Mouse (Mus musculus) liver, embryonic 16.5 days (tissue): ENCODE measurements at regions not wholly inside any gene's neighbourhood (a gene's known extent, or its start where the extent isn't known, plus 50 kb on each side); places are given as distances from the start of the nearest gene placed in this dataset.
A peak's percentile ranks its signal among the peaks of the same experiment; 100 is the strongest.

Experiments used
- ATAC-seq: fragments of 200-750 bp; cut with Nextera tagmentation; 2 replicates; pipeline ENCODE4 v1.8.0; 2017; ENCODE audit warnings: low read depth, mild to moderate bottlenecking, moderate number of reproducible peaks, moderate library complexity
- H3K27ac ChIP-seq: fragments of 300-500 bp; sonication (generic); 2 replicates; pipeline ENCODE4 v1.5.1; 2014; ENCODE audit warnings: mild to moderate bottlenecking, low read length
- H3K27me3 ChIP-seq: fragments of 300-500 bp; sonication (generic); 2 replicates; pipeline ENCODE4 v1.6.1; 2014; ENCODE audit warnings: low read depth, low read length, mixed read lengths; ENCODE audit not compliant: control insufficient read depth, insufficient read depth
- H3K36me3 ChIP-seq: fragments of 300-500 bp; sonication (generic); 2 replicates; pipeline ENCODE4 v1.6.1; 2014; ENCODE audit warnings: mild to moderate bottlenecking; ENCODE audit not compliant: control insufficient read depth, insufficient read depth
- H3K4me1 ChIP-seq: fragments of 300-500 bp; sonication (generic); 2 replicates; pipeline ENCODE4 v1.6.1; 2014; ENCODE audit warnings: low read depth, low read length, mixed read lengths; ENCODE audit not compliant: control insufficient read depth
- H3K4me2 ChIP-seq: fragments of 300-500 bp; sonication (generic); 2 replicates; pipeline ENCODE4 v1.6.1; 2014; ENCODE audit warnings: low read depth, low read length, mixed read lengths
- H3K4me3 ChIP-seq: fragments of 300-500 bp; sonication (generic); 2 replicates; pipeline ENCODE4 v1.5.1; 2014; ENCODE audit warnings: low read depth, mild to moderate bottlenecking, low read length
- H3K9ac ChIP-seq: fragments of 300-500 bp; sonication (generic); 2 replicates; pipeline ENCODE4 v1.6.1; 2014; ENCODE audit warnings: low read depth, low read length
- H3K9me3 ChIP-seq: fragments of 300-500 bp; sonication (generic); replicated peaks from 2 replicates; pipeline ENCODE4 v1.6.1; 2016; ENCODE audit warnings: low read length; ENCODE audit not compliant: control insufficient read depth
- WGBS: fragments of 180-500 bp; shearing (Covaris S2); extraction: QIAGEN DNeasy Blood & Tissue Kit; methylation state at CpG from one replicate; pipeline ENCODE4 v1.1.7; 2014; ENCODE audit not compliant: insufficient replicate concordance; 5-methylcytosine and 5-hydroxymethylcytosine counted together

- Histone ChIP-seq H3K4me1 (peaks cover 8% of the 10 kb centered on the region; the same call in 1 of the 2 replicates), H3K36me3 (no peaks in the 10 kb centered on the region), H3K9me3 (no peaks in the 10 kb centered on the region), H3K4me3 (no peak overlapping the region), H3K9ac (no peak overlapping the region), H3K27ac (no peak overlapping the region), H3K4me2 (no peak overlapping the region), H3K27me3 (no peaks in the 10 kb centered on the region)
- 58% methylated on average over 5 of the region's 5 CpGs for WGBS
- ATAC-seq: no peak
These were observed 54.4 kb upstream of the Tcf12 start for GRCm38 (mm10) chr9:72166084-72166483.

GRCm38 (mm10) chr9:72166611-72167010 lies 54.9 kb upstream of the Tcf12 start:
- Histone ChIP-seq H3K4me2 (no peak overlapping the region), H3K9me3 (no peaks in the 10 kb centered on the region), H3K27ac (no peak overlapping the region), H3K4me3 (no peak overlapping the region), H3K27me3 (no peaks in the 10 kb centered on the region), H3K4me1 (peaks cover 8% of the 10 kb centered on the region; the same call in 1 of the 2 replicates), H3K36me3 (no peaks in the 10 kb centered on the region), H3K9ac (no peak overlapping the region)
- WGBS: 44% methylated on average over 5 of the region's 5 CpGs
- ATAC-seq: no peak

- Histone ChIP-seq H3K4me3 (no peak overlapping the region), H3K27ac (no peak overlapping the region), H3K4me2 (peak overlapping the region; percentile 63), H3K36me3 (no peaks in the 10 kb centered on the region), H3K4me1 (peaks cover 8% of the 10 kb centered on the region; the same call in 1 of the 2 replicates), H3K27me3 (no peaks in the 10 kb centered on the region), H3K9me3 (no peaks in the 10 kb centered on the region), H3K9ac (no peak overlapping the region)
- WGBS: 73% methylated on average over 5 of the region's 5 CpGs
- ATAC-seq: no peak
These were observed 57.6 kb upstream of the Tcf12 start for GRCm38 (mm10) chr9:72169231-72169630.

GRCm38 (mm10) chr9:72169728-72170188 lies 58.1 kb upstream of the Tcf12 start:
- H3K36me3 ChIP-seq: no peaks in the 10 kb centered on the region
- peak overlapping the region; percentile 49 for H3K4me3 ChIP-seq
- peak overlapping the region; percentile 63 for H3K4me2 ChIP-seq
- H3K9me3 ChIP-seq: no peaks in the 10 kb centered on the region
- H3K27me3 ChIP-seq: no peaks in the 10 kb centered on the region
- ATAC-seq: no peak
- WGBS: 4% methylated on average over 12 of the region's 12 CpGs
- peak overlapping the region; percentile 4; the same call in 1 of the 2 replicates for H3K9ac ChIP-seq
- no peak overlapping the region for H3K27ac ChIP-seq
- peaks cover 8% of the 10 kb centered on the region; the same call in 1 of the 2 replicates for H3K4me1 ChIP-seq

- Histone ChIP-seq H3K4me2 (peak overlapping the region; percentile 63), H3K9ac (peak overlapping the region; percentile 4; the same call in 1 of the 2 replicates), H3K9me3 (no peaks in the 10 kb centered on the region), H3K27me3 (no peaks in the 10 kb centered on the region), H3K36me3 (no peaks in the 10 kb centered on the region), H3K4me1 (peaks cover 8% of the 10 kb centered on the region; the same call in 1 of the 2 replicates), H3K27ac (no peak overlapping the region), H3K4me3 (peak overlapping the region; percentile 49)
- WGBS: 7% methylated on average over 9 of the region's 9 CpGs
- no peak for ATAC-seq
These were observed 58.6 kb upstream of the Tcf12 start for GRCm38 (mm10) chr9:72170235-72170634.

GRCm38 (mm10) chr9:72172331-72172730 lies 60.7 kb upstream of the Tcf12 start:
- H3K27me3 ChIP-seq: no peaks in the 10 kb centered on the region
- no peak overlapping the region for H3K27ac ChIP-seq
- H3K9me3 ChIP-seq: no peaks in the 10 kb centered on the region
- ATAC-seq: no peak
- peaks cover 8% of the 10 kb centered on the region; the same call in 1 of the 2 replicates for H3K4me1 ChIP-seq
- no peak overlapping the region for H3K9ac ChIP-seq
- H3K4me3 ChIP-seq: no peak overlapping the region
- H3K36me3 ChIP-seq: no peaks in the 10 kb centered on the region
- no peak overlapping the region for H3K4me2 ChIP-seq
- WGBS: 88% methylated on average over 1 of the region's 1 CpGs

- ATAC-seq: no peak
- Histone ChIP-seq H3K36me3 (no peaks in the 10 kb centered on the region), H3K4me3 (no peak overlapping the region), H3K4me1 (no peaks in the 10 kb centered on the region), H3K9me3 (no peaks in the 10 kb centered on the region), H3K27me3 (no peaks in the 10 kb centered on the region), H3K9ac (no peak overlapping the region), H3K27ac (no peak overlapping the region), H3K4me2 (no peak overlapping the region)
- WGBS: 55% methylated on average over 6 of the region's 6 CpGs
These were observed 69.3 kb upstream of the Tcf12 start for GRCm38 (mm10) chr9:72180972-72181371.

- 74% methylated on average over 10 of the region's 10 CpGs for WGBS
- H3K9ac ChIP-seq: no peak overlapping the region
- no peaks in the 10 kb centered on the region for H3K36me3 ChIP-seq
- H3K4me3 ChIP-seq: no peak overlapping the region
- H3K27me3 ChIP-seq: no peaks in the 10 kb centered on the region
- H3K4me1 ChIP-seq: no peaks in the 10 kb centered on the region
- no peak overlapping the region for H3K4me2 ChIP-seq
- no peak for ATAC-seq
- H3K9me3 ChIP-seq: no peaks in the 10 kb centered on the region
- no peak overlapping the region for H3K27ac ChIP-seq
These were observed 71.7 kb upstream of the Tcf12 start for GRCm38 (mm10) chr9:72183336-72183735.

- 63% methylated on average over 10 of the region's 10 CpGs for WGBS
- Histone ChIP-seq H3K4me3 (no peak overlapping the region), H3K36me3 (no peaks in the 10 kb centered on the region), H3K27me3 (no peaks in the 10 kb centered on the region), H3K4me2 (no peak overlapping the region), H3K4me1 (no peaks in the 10 kb centered on the region), H3K27ac (no peak overlapping the region), H3K9me3 (no peaks in the 10 kb centered on the region), H3K9ac (no peak overlapping the region)
- no peak for ATAC-seq
These were observed 72.3 kb upstream of the Tcf12 start for GRCm38 (mm10) chr9:72183925-72184324.
